Mouse (Mus musculus) forebrain, embryonic 14.5 days (tissue): ENCODE data around the gene Wdr27. TPM values are rescaled to one million over a fixed set of nuclear protein-coding genes. Genes with fewer than 3 reads are reported as not detected.
"Not testable (repeated sequence)": the region's sequence is repeated elsewhere in the genome, so short reads cannot be mapped to it uniquely, and the experiment has no call there.

Experiments
- ATAC-seq: fragments of 200-750 bp; cut with Nextera tagmentation; 2 replicates; pipeline ENCODE4 v1.8.0; 2017; ENCODE audit warnings: mild to moderate bottlenecking, moderate library complexity
- DNase-seq: peaks from one replicate; pipeline ENCODE4 v3.0.0-alpha.2; 2015; ENCODE audit warnings: low spot score
- H3K27ac ChIP-seq: fragments of 300-500 bp; sonication (generic); 2 replicates; pipeline ENCODE4 v1.5.1; 2014; ENCODE audit warnings: low read depth, mild to moderate bottlenecking, control low read depth, low read length, moderate library complexity
- H3K27me3 ChIP-seq: fragments of 300-500 bp; sonication (generic); replicated peaks from 2 replicates; pipeline ENCODE4 v1.6.1; 2014; ENCODE audit warnings: low read length, control low read depth, mixed read lengths; ENCODE audit not compliant: control insufficient read depth, insufficient read depth
- H3K36me3 ChIP-seq: fragments of 300-500 bp; sonication (generic); 2 replicates; pipeline ENCODE4 v1.6.1; 2014; ENCODE audit warnings: low read length, control low read depth; ENCODE audit not compliant: control insufficient read depth, insufficient read depth
- H3K4me1 ChIP-seq: fragments of 300-500 bp; sonication (generic); 2 replicates; pipeline ENCODE4 v1.6.1; 2014; ENCODE audit warnings: antibody characterized with exemption, low read length, control low read depth; ENCODE audit not compliant: control insufficient read depth, insufficient read depth
- H3K4me2 ChIP-seq: fragments of 300-500 bp; sonication (generic); 2 replicates; pipeline ENCODE4 v1.6.1; 2014; ENCODE audit warnings: mild to moderate bottlenecking, control low read depth, low read length
- H3K4me3 ChIP-seq: fragments of 300-500 bp; sonication (generic); 2 replicates; pipeline ENCODE4 v1.5.1; 2014; ENCODE audit warnings: low read depth, low read length, control low read depth
- H3K9ac ChIP-seq: fragments of 300-500 bp; sonication (generic); 2 replicates; pipeline ENCODE4 v1.6.1; 2014; ENCODE audit warnings: mild to moderate bottlenecking, low read length, control low read depth, moderate library complexity
- H3K9me3 ChIP-seq: fragments of 300-500 bp; sonication (generic); replicated peaks from 2 replicates; pipeline ENCODE4 v1.6.1; 2016; ENCODE audit warnings: low read length, control low read depth, mixed read lengths; ENCODE audit not compliant: control insufficient read depth
- WGBS: fragments of 180-500 bp; shearing (Covaris S2); extraction: QIAGEN DNeasy Blood & Tissue Kit; methylation state at CpG from one replicate; pipeline ENCODE4 v1.1.7; 2014; 5-methylcytosine and 5-hydroxymethylcytosine counted together
- polyA plus RNA-seq: library from polyadenylated mRNA; unstranded; fragments of >200 nt; fragmentation: Nextera tagmentation; extraction: Ambion mirVana; gene quantifications from 2 replicates; pipeline ENCODE4 v1.2.1, GENCODE M21; 2014

Wdr27 gene
- 5.8 and 8.7 TPM in 2 replicates for polyA plus RNA-seq

DNA sequence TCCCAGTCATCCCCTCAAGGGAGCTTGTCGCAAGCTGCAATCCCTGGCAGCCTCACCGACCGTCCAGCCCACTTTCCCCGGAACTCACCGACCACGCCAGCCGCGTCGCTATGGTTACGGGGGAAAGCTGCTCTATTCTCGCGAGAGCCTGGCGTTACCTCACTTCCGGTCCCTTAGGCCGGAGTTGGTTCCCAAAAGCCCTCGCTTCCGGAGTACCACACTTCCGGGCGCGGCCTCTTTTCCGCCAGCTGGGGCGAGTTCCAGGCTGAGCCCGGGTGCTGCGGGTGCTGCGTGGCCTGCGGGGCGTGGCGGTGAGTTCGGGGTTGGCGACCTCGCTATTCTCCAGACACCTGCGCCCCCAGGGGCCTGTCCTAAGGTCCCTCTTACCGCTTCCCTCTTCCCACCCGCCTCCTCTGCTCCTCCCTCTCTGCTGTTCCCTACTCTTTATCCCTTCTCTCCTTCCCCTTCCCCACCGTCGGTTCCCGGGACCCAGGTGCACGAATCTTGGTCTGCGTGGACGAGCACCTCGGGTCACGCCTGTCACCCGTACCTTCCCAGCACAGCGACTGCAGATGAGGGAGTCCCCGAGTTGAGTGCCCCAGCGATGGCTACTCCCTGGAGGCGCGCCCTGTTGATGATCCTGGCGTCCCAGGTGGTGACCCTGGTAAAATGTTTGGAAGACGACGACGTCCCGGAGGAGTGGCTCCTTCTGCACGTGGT lies at the start of gene Wdr27, which contains the start of gene 1600012H06Rik:
TSS of gene Wdr27 (minus strand) at position 150 of the 720 bp plus-strand sequence.
TSS of gene 1600012H06Rik (plus strand) at position 176 of the 720 bp plus-strand sequence.
- Histone ChIP-seq H3K4me1 (peaks cover 14% of the 10 kb centered on the region), H3K4me2 (peak within 1 kb of the TSS; percentile 95), H3K27me3 (no peaks in the 10 kb centered on the region), H3K9me3 (no peaks in the 10 kb centered on the region), H3K36me3 (peaks cover 25% of the 10 kb centered on the region), H3K4me3 (peak within 1 kb of the TSS; percentile 78), H3K27ac (peak within 1 kb of the TSS; percentile 75), H3K9ac (peak within 1 kb of the TSS; percentile 91)
- ATAC-seq (peak; percentile 100), DNase-seq (peak; percentile 99)
- WGBS = under 1% methylated on average over 54 of the region's 54 CpGs

DNA sequence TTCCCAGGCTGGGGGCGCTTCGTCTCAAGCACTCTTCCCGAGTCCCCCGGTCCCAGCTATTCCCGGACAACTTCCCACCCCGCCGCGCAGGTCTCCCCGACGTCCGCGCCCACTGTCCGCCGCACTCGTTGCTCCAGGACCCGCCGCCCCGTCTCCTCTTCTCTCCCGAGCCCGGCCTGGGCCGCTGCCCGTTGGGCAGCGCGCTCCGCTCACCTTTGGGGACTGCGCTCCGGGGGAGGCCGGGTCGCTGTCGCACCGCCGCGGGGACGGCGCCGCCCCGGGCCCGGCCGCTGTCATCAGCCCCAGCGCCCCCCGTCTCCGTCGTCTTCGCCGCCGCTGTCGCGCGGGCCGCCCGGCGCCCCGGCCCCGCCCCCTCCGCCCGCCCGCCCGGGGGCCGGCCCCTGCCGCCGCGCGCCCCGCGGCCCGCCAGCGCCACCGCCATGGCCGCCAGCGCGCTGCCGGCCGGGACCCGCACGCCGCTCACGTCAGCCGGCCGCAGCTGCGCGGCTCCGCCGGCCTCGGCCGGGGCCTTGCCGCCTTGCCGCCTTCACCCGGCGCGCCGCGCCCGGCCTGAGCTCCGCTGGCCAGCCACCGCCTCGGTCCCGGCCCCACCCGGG lies 49.7 kb upstream of the Wdr27 start:
- peak; percentile 78 for ATAC-seq
- not testable (repeated sequence) for H3K27me3 ChIP-seq, H3K9ac ChIP-seq, H3K9me3 ChIP-seq, H3K4me1 ChIP-seq, DNase-seq, H3K27ac ChIP-seq, H3K4me3 ChIP-seq, H3K4me2 ChIP-seq, H3K36me3 ChIP-seq
- WGBS = no CpG with 5 or more reads among the region's 98 CpGs

DNA sequence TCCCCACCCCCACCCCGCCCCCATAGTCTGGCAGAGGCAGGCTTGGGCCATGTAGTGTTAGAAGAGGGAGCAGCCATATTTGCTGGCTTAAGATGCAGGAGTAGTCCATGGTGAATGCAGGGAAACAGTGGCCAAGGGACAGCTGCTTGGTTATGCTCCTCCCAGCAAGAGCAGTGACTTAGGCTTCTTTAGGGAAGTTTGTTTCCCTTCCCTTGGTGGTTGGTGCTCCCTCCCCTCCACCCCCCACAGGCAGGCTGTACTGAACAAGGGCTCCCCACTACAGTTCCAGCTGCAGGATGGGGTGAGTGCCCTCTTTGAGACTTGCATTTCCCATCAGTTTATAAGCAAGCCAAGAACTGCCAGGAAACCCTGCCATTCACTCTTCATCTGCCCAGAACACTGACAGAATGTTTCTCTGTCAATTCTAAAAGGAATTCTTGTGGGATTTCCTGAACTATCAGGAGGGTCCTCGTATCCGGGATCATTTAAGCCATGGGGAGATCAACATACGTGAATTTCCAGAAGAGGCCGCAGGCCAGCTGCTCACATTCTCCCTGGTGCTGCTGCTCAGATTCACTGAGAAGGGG lies 47.3 kb upstream of the Wdr27 start:
- H3K27ac ChIP-seq, H3K9ac ChIP-seq, DNase-seq, H3K27me3 ChIP-seq, H3K36me3 ChIP-seq, H3K4me2 ChIP-seq, H3K4me3 ChIP-seq, ATAC-seq, H3K9me3 ChIP-seq, H3K4me1 ChIP-seq: not testable (repeated sequence)
- WGBS = 80% methylated on average over 4 of the region's 5 CpGs

DNA sequence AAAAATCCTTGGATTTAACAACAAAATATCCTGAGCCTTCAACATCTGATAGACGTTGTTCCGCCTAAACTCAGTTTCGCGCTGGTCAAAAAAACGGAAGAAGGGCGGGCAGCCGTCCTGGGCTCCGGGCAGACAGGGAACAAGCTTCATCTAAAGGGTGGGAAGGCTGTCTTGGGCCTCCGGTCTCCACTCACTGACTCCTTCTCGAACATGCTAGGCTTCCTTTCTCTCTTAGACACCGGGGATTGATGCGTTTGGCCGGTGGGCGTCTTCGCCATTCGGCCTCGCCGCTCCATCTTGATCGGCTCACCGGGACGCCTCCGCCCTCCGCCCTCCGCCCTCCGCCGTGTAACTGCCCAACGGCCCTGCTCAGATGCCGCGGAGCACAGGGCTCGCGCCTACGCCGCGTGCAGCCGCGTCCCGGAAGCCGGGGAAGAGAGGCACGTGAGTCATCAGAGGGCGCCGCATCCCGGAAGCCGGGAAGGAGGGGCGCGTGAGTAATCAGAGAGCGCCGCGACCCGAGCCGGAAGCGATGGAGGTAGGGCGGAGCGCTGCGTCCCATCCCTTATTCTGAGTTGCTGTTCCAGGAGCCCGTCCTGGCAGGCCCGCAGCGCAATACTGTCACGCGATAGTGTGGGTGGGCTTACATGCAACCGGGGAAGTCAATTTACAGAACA lies 35.5 kb upstream of the Wdr27 start, which contains the start of the genes 9030025P20Rik and Gm3417:
TSS of gene 9030025P20Rik (plus strand) at position 107 of the 677 bp plus-strand sequence.
TSS of gene Gm3417 (minus strand) at position 429 of the 677 bp plus-strand sequence.
- H3K27ac ChIP-seq, H3K27me3 ChIP-seq, DNase-seq, H3K9me3 ChIP-seq, H3K9ac ChIP-seq, H3K4me1 ChIP-seq, H3K4me3 ChIP-seq, H3K36me3 ChIP-seq, H3K4me2 ChIP-seq: not testable (repeated sequence)
- WGBS = no CpG with 5 or more reads among the region's 60 CpGs
- peak; percentile 99 for ATAC-seq

DNA sequence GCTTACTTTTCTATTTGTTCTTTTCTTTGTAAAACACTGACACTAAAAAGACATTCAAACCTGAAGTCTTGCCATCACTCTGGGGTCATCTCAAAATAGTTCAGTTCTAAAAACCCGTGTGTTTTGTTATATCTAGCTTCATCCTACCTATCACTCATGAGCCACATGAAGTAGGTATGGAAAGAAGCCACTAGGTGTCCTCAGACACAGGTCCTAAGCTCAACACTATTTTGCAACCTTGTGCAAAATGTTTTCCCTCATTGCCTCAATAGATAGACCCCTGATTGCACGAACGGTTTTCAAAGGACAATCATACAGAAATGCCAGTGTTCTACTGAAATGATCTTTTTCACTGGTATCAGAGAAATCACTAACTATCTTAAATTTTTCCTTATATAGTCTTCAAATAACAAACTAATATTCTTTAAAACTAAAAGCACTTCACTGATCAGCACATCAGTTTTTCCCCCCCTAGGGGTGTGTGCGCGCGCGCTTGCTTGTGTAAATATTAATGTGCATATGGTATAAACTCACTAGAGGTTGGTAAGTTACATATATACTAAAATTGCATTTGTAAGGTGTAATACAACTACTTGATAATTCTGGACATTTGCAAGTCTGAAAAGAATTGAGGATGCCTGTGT lies 34.9 kb upstream of the Wdr27 start:
- not testable (repeated sequence) for H3K4me2 ChIP-seq, H3K27me3 ChIP-seq, DNase-seq, H3K27ac ChIP-seq, H3K4me1 ChIP-seq, H3K9ac ChIP-seq, H3K4me3 ChIP-seq, H3K9me3 ChIP-seq, H3K36me3 ChIP-seq
- ATAC-seq = peak; percentile 6; the same call in 1 of the 2 replicates
- under 1% methylated on average over 4 of the region's 7 CpGs for WGBS

DNA sequence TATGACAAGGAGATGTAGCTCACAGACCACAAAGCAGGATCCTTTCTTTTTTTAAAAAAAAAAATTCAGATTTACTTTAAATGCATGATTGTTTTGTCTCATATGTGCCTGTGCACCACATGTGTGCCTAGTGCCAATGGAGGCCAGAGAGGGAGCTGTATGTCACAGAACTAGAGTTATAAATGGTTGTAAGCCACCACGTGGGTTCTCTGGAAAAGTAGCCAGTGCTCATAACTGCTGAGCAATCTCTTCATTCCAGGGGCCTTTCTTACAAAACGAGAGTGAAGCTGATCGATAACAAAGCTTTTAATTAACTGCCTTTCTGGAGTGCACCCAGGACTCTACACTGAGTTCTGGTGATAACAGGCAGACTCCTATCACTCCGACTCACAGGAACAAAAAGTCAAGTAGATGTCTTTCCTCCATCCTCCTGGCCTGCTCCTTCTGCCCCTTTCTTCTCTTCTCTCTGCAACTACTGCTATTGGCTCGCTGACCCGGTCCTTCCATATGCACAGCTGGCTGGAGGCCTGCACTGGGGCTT lies 25.5 kb upstream of the Wdr27 start:
- not testable (repeated sequence) for DNase-seq, H3K4me1 ChIP-seq, H3K36me3 ChIP-seq, H3K9ac ChIP-seq, H3K27ac ChIP-seq, H3K27me3 ChIP-seq, H3K4me2 ChIP-seq, ATAC-seq, H3K9me3 ChIP-seq, H3K4me3 ChIP-seq
- no CpG with 5 or more reads among the region's 6 CpGs for WGBS

DNA sequence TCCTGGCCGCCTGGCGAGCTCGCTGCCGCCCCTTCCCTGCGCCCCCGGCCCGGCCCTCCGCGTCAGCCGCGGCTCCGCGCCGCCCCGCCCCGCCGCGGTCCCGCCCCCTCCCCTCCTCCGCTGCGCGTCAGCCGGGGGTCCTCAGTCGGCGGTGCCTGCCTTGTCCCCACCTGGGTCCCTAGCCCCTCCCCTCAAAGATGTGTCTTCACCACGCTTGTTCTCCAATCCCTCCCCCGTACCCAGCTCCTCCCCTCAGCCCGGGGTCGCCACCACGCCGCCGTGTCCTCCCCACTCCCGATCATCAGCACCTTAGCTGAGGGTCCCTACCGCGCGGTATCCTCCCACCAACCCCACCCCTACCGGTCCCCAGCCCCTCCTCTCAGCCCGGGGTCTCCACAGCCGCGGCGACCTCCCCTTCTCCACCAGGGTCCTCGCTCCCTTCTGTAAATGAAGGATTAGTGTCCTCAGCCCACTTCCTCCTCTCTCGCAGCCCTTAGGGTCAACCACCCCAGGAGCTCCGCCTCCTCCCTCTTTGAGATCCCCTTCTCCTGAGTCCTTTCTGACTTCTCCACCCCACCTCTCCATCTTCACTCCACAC lies 18.7 kb upstream of the Wdr27 start:
- not testable (repeated sequence) for H3K9ac ChIP-seq, DNase-seq, H3K4me2 ChIP-seq, H3K9me3 ChIP-seq, H3K27me3 ChIP-seq, H3K4me1 ChIP-seq, H3K4me3 ChIP-seq, H3K36me3 ChIP-seq, H3K27ac ChIP-seq
- peak; percentile 96 for ATAC-seq
- WGBS = no CpG with 5 or more reads among the region's 44 CpGs
